Mouse (Mus musculus) bone marrow macrophage, adult 2 months (primary cell): ENCODE data around the gene Agap1.

Experiments used
- CTCF ChIP-seq: IDR thresholded peaks from 2 replicates; pipeline ENCODE4 v1.5.1; 2012; ENCODE audit warnings: low read depth, mild to moderate bottlenecking, low read length, moderate library complexity
- POLR2A ChIP-seq: IDR thresholded peaks from 2 replicates; pipeline ENCODE4 v1.6.1; 2012; ENCODE audit warnings: mild to moderate bottlenecking, low read depth, low read length, borderline replicate concordance

DNA sequence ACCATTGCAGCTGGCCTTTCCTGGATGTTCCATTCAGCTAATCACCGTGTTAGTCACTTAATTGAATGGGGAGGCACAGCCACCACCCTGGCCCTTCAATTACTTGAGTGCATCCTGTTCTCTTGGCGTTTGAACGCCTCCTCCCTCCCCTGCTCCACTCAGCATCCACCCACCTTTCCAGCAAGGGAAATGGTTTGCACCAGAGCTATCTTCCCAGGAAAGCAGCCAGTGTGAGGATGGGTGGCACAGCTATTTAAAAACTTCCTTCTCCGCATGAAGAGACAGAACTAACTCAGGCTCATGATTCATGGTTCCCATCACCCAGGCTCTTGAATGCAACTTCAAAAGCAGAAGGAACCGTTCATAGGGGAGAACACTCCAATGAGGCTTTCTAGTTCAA lies 37.7 kb upstream of the Agap1 start:
- no peak for TF ChIP-seq CTCF
- TF ChIP-seq POLR2A, result no peak
